Mouse (Mus musculus): ENCODE results near the gene Abca1. TPM values are rescaled to one million over a fixed set of nuclear protein-coding genes. Genes with fewer than 3 reads are reported as not detected.

Abca1 gene
- polyA plus RNA-seq, 1 experiment from 2014 or later = 2.5 TPM

- Histone ChIP-seq H3K9ac (ENCODE audit: low read depth, low read length) (no peak overlapping the region), H3K36me3 (ENCODE audit: control insufficient read depth, insufficient read depth, low read length) (no peaks in the 10 kb centered on the region; the same call in 1 of the 2 replicates), H3K9me3 (replicated peaks; ENCODE audit: control insufficient read depth, low read length) (0 out of 2 replicates have a peak, but pooled peaks cover 2% of the 10 kb centered on the region), H3K27me3 (ENCODE audit: control insufficient read depth, insufficient read depth, low read length) (no peaks in the 10 kb centered on the region), H3K4me2 (no peak overlapping the region), H3K4me1 (ENCODE audit: control insufficient read depth, insufficient read depth, low read length) (no peaks in the 10 kb centered on the region; the same call in 1 of the 2 replicates), H3K27ac (ENCODE audit: low read depth, low read length) (no peak overlapping the region), H3K4me3 (ENCODE audit: low read depth, low read length) (no peak overlapping the region)
- 82% methylated on average over 10 of the region's 10 CpGs for WGBS (ENCODE audit: insufficient replicate concordance)
- ATAC-seq (replicated peaks; ENCODE audit: insufficient number of reproducible peaks, low FRiP score, low TSS enrichment) = no peak
These were observed 34.7 kb downstream of the Abca1 start for GRCm38 (mm10) chr4:53124837-53125490.

GRCm38 (mm10) chr4:53122310-53122709, 37.4 kb downstream of the Abca1 start:
- no peak overlapping the region for H3K9ac ChIP-seq (ENCODE audit: low read depth, low read length)
- no peak overlapping the region for H3K4me2 ChIP-seq
- 76% methylated on average over 3 of the region's 3 CpGs for WGBS (ENCODE audit: insufficient replicate concordance)
- H3K27ac ChIP-seq (ENCODE audit: low read depth, low read length) = no peak overlapping the region
- H3K9me3 ChIP-seq (replicated peaks; ENCODE audit: control insufficient read depth, low read length) = 0 out of 2 replicates have a peak, but pooled peaks cover 2% of the 10 kb centered on the region
- no peak overlapping the region for H3K4me3 ChIP-seq (ENCODE audit: low read depth, low read length)
- H3K4me1 ChIP-seq (ENCODE audit: control insufficient read depth, insufficient read depth, low read length) = no peaks in the 10 kb centered on the region; the same call in none of the 2 replicates
- ATAC-seq (replicated peaks; ENCODE audit: insufficient number of reproducible peaks, low FRiP score, low TSS enrichment) = no peak
- no peaks in the 10 kb centered on the region; the same call in 1 of the 2 replicates for H3K36me3 ChIP-seq (ENCODE audit: control insufficient read depth, insufficient read depth, low read length)
- no peaks in the 10 kb centered on the region for H3K27me3 ChIP-seq (ENCODE audit: control insufficient read depth, insufficient read depth, low read length)

- peak; percentile 52; the same call in 1 of the 2 replicates for ATAC-seq (replicated peaks; ENCODE audit: insufficient number of reproducible peaks, low FRiP score, low TSS enrichment)
- Histone ChIP-seq H3K4me3 (ENCODE audit: low read depth, low read length) (no peak overlapping the region), H3K4me2 (no peak overlapping the region), H3K27ac (ENCODE audit: low read depth, low read length) (no peak overlapping the region), H3K27me3 (ENCODE audit: control insufficient read depth, insufficient read depth, low read length) (no peaks in the 10 kb centered on the region), H3K9me3 (replicated peaks; ENCODE audit: control insufficient read depth, low read length) (0 out of 2 replicates have a peak, but pooled peaks cover 2% of the 10 kb centered on the region), H3K4me1 (ENCODE audit: control insufficient read depth, insufficient read depth, low read length) (peaks cover 2% of the 10 kb centered on the region), H3K9ac (ENCODE audit: low read depth, low read length) (no peak overlapping the region), H3K36me3 (ENCODE audit: control insufficient read depth, insufficient read depth, low read length) (no peaks in the 10 kb centered on the region; the same call in 1 of the 2 replicates)
- WGBS (ENCODE audit: insufficient replicate concordance) = 60% methylated on average over 7 of the region's 7 CpGs
These were observed 38.0 kb downstream of the Abca1 start for GRCm38 (mm10) chr4:53121516-53122227.

- WGBS (ENCODE audit: insufficient replicate concordance) = 53% methylated on average over 3 of the region's 3 CpGs
- H3K4me1 ChIP-seq (ENCODE audit: control insufficient read depth, insufficient read depth, low read length) = peaks cover 2% of the 10 kb centered on the region
- H3K4me3 ChIP-seq (ENCODE audit: low read depth, low read length) = no peak overlapping the region
- H3K27ac ChIP-seq (ENCODE audit: low read depth, low read length) = no peak overlapping the region
- no peaks in the 10 kb centered on the region for H3K9me3 ChIP-seq (replicated peaks; ENCODE audit: control insufficient read depth, low read length)
- H3K27me3 ChIP-seq (ENCODE audit: control insufficient read depth, insufficient read depth, low read length) = no peaks in the 10 kb centered on the region
- H3K36me3 ChIP-seq (ENCODE audit: control insufficient read depth, insufficient read depth, low read length) = no peaks in the 10 kb centered on the region
- no peak for ATAC-seq (replicated peaks; ENCODE audit: insufficient number of reproducible peaks, low FRiP score, low TSS enrichment)
- H3K9ac ChIP-seq (ENCODE audit: low read depth, low read length) = no peak overlapping the region
- no peak overlapping the region for H3K4me2 ChIP-seq
These were observed 38.6 kb downstream of the Abca1 start for GRCm38 (mm10) chr4:53121084-53121483.

GRCm38 (mm10) chr4:53120038-53120685, 39.5 kb downstream of the Abca1 start:
- Histone ChIP-seq H3K27ac (ENCODE audit: low read depth, low read length) (no peak overlapping the region), H3K27me3 (ENCODE audit: control insufficient read depth, insufficient read depth, low read length) (no peaks in the 10 kb centered on the region), H3K36me3 (ENCODE audit: control insufficient read depth, insufficient read depth, low read length) (no peaks in the 10 kb centered on the region), H3K4me1 (ENCODE audit: control insufficient read depth, insufficient read depth, low read length) (peaks cover 2% of the 10 kb centered on the region), H3K9me3 (replicated peaks; ENCODE audit: control insufficient read depth, low read length) (no peaks in the 10 kb centered on the region), H3K4me3 (ENCODE audit: low read depth, low read length) (no peak overlapping the region), H3K9ac (ENCODE audit: low read depth, low read length) (no peak overlapping the region), H3K4me2 (no peak overlapping the region)
- no peak for ATAC-seq (replicated peaks; ENCODE audit: insufficient number of reproducible peaks, low FRiP score, low TSS enrichment)
- 82% methylated on average over 10 of the region's 10 CpGs for WGBS (ENCODE audit: insufficient replicate concordance)

- Histone ChIP-seq H3K4me1 (ENCODE audit: control insufficient read depth, insufficient read depth, low read length) (peaks cover 2% of the 10 kb centered on the region), H3K4me2 (no peak overlapping the region), H3K36me3 (ENCODE audit: control insufficient read depth, insufficient read depth, low read length) (no peaks in the 10 kb centered on the region), H3K27ac (ENCODE audit: low read depth, low read length) (no peak overlapping the region), H3K9ac (ENCODE audit: low read depth, low read length) (no peak overlapping the region), H3K27me3 (ENCODE audit: control insufficient read depth, insufficient read depth, low read length) (no peaks in the 10 kb centered on the region), H3K4me3 (ENCODE audit: low read depth, low read length) (no peak overlapping the region), H3K9me3 (replicated peaks; ENCODE audit: control insufficient read depth, low read length) (no peaks in the 10 kb centered on the region)
- 47% methylated on average over 4 of the region's 4 CpGs for WGBS (ENCODE audit: insufficient replicate concordance)
- no peak for ATAC-seq (replicated peaks; ENCODE audit: insufficient number of reproducible peaks, low FRiP score, low TSS enrichment)
These were observed 41.1 kb downstream of the Abca1 start for GRCm38 (mm10) chr4:53118643-53119042.

- Histone ChIP-seq H3K4me2 (no peak overlapping the region), H3K36me3 (ENCODE audit: control insufficient read depth, insufficient read depth, low read length) (no peaks in the 10 kb centered on the region), H3K9ac (ENCODE audit: low read depth, low read length) (no peak overlapping the region), H3K4me1 (ENCODE audit: control insufficient read depth, insufficient read depth, low read length) (peaks cover 2% of the 10 kb centered on the region), H3K27me3 (ENCODE audit: control insufficient read depth, insufficient read depth, low read length) (no peaks in the 10 kb centered on the region), H3K4me3 (ENCODE audit: low read depth, low read length) (no peak overlapping the region), H3K27ac (ENCODE audit: low read depth, low read length) (no peak overlapping the region), H3K9me3 (replicated peaks; ENCODE audit: control insufficient read depth, low read length) (no peaks in the 10 kb centered on the region)
- no peak for ATAC-seq (replicated peaks; ENCODE audit: insufficient number of reproducible peaks, low FRiP score, low TSS enrichment)
These were observed 42.1 kb downstream of the Abca1 start for GRCm38 (mm10) chr4:53117610-53118009.

GRCm38 (mm10) chr4:53117076-53117475, 42.6 kb downstream of the Abca1 start:
- WGBS (ENCODE audit: insufficient replicate concordance) = 47% methylated on average over 5 of the region's 5 CpGs
- H3K27me3 ChIP-seq (ENCODE audit: control insufficient read depth, insufficient read depth, low read length) = no peaks in the 10 kb centered on the region
- no peak overlapping the region for H3K4me2 ChIP-seq
- no peak for ATAC-seq (replicated peaks; ENCODE audit: insufficient number of reproducible peaks, low FRiP score, low TSS enrichment)
- H3K27ac ChIP-seq (ENCODE audit: low read depth, low read length) = no peak overlapping the region
- no peaks in the 10 kb centered on the region for H3K9me3 ChIP-seq (replicated peaks; ENCODE audit: control insufficient read depth, low read length)
- H3K4me3 ChIP-seq (ENCODE audit: low read depth, low read length) = no peak overlapping the region
- H3K9ac ChIP-seq (ENCODE audit: low read depth, low read length) = no peak overlapping the region
- no peaks in the 10 kb centered on the region for H3K36me3 ChIP-seq (ENCODE audit: control insufficient read depth, insufficient read depth, low read length)
- H3K4me1 ChIP-seq (ENCODE audit: control insufficient read depth, insufficient read depth, low read length) = peaks cover 2% of the 10 kb centered on the region
